Mouse (Mus musculus): ENCODE data around the gene Rab33b. TPM values are rescaled to one million over a fixed set of nuclear protein-coding genes. Genes with fewer than 3 reads are reported as not detected.
"Not testable (repeated sequence)": the region's sequence is repeated elsewhere in the genome, so short reads cannot be mapped to it uniquely, and the experiment has no call there.

Rab33b gene
- 10 to 100 TPM; 20.1 to 20.8 TPM for polyA plus RNA-seq (2017; shearing (Covaris generic))

DNA sequence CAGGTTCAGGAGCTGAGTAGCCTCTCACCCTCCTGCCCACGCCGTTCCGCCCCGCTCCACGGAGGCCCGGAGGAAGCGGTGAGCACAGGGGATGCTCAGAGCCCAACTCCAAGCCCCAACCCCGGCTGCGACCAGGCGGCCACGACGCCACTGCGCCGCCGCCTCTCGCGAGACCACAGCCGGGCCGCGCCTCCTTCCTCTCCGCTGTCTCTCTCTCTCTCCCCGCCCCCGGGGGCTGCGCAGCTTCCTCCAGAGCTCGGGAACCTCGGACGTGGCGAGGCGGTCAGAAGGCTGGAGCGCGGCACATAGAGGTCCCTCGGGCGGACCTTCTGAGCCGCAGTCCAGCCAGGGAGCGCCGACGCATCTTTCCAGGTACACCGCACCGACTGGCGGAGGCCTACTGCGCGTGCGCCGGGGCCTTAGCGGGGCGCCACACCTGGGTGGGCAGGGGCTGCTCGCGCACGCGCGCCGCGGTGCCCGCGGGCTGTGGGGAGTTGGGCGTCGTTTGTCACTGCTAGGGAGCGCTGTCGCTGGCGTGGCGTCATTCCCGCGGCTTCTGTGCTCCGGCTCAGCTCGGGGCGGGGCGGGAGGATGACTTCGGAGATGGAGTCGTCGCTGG is at the start of gene Rab33b:
TSS of gene Rab33b (plus strand) at position 180 of the 619 bp plus-strand sequence.
- peak; percentile 87 for ATAC-seq

DNA sequence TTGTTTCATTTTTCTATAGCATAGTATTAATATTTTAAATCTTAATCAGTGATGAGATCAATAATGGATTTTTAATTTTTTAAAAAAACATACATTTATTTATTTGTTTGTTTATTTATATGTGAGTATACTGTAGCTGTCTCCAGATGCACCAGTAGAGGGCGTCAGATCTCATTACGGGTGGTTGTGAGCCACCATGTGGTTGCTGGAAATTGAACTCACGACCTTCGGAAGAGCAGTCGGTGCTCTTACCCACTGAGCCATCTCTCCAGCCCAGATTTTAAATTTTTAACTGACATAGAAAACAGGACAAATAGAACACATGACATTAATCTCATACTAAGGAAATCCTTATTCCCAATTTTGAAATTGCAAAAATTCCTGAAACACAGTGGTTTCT is 49.4 kb upstream of the Rab33b start:
- not testable (repeated sequence) for ATAC-seq

DNA sequence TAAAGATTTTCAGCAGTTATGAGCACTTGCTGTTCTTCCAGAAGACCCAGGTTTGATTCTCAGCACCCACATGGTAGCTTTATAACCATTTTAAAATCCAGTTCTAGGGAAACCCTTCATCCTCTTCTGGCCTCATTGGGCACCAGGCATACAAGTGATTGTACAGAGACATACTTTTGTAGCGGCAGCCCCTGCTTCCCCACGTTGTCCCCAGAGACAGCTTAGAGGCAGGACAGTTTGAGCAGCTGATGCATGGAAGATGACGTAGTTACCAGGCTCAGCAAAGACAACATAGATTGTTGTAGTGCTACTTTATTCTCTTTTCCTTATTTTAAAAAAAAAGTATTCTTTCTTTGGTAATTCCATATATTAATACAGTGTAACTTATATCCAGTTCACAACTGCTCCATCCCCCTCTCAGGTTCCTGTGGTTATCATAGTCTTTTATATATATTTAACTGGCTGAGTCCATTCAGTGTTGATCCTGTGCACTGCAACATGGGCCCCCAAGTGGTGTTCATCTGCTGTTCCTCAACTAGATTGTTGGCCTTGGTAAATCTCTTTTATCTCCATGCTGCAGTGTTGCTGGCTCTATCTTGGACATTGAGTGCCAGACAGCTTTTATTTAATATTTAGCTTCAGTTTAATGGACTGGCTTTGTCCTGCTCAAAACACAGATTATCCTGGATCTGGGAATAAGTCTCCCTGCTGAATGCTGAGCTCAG is 48.7 kb upstream of the Rab33b start:
- ATAC-seq: no peak

DNA sequence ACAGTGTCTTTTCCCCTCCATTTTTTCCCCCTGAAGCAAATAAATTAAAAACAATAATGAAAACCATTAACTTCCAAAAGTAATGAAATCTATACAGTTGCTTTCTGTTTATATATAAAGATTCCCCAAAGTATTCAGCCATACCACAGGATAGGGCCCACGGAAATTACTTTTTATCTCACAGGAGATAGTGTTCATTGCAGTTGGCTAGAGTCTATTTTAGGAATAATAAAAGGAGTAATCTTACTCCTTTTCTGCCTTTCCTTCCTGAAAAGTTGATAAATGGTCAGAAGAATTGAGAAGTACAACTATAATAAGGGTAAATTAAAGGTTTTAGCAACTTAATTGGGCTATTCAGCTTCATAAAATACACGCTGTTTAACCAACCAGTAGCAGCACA is 15.2 kb upstream of the Rab33b start:
- ATAC-seq: no peak

DNA sequence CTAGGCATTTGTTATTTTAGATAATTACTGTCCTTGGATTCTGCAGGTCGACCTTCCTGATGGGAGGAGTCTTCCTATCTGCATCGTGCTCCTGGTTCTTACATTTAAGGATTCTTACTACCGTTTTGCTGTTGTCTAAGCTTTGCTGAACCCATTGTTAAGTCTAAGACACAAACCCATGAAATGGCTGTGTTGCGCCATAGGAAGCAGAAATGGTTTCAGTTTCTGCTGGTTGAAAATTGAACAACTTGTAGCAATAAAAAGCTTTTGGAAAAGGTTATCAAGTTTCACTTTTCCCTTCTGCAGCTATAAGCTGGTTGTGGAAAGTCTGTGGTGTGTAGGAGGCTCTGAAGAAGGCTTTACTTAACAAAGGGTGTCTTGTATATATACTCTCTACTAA is 8.0 kb upstream of the Rab33b start:
- peak; percentile 32 for ATAC-seq

DNA sequence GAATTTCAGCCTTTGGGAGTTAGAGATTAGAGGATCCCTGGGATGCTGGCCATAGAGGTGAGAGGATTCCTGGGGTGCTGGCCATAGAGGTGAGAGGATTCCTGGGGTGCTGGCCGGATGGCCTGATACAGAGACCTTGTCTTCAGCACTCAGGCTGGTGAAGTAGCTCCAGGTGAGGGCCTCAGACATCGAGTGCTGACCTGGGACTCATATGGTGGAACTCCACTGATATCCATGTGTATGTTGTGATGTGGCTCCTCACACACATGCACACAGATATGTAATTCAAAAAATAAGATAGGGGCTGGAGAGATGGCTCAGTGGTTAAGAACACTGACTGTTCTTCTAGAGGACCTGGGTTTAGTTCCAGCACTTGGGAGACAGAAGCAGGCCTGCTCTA is 3.8 kb upstream of the Rab33b start:
- no peak for ATAC-seq

DNA sequence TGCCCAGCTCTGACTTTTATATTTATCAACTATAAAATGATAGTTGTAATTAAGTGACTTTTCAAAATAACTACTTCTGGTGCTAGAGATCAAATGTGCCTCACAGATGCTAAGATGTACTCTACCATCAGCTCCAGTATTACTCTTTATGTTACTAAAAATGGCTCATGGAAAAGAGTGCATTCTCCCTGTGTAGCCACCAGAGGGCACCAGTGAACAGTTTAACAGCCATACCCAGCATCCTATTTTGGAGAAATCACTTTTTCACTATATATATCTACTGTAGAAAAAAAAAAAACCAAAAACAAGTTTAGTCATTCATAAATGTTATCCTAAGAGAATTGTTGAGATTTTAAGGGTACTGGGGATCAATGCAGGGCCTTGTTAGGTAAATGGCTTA is 2.7 kb upstream of the Rab33b start:
- no peak for ATAC-seq

DNA sequence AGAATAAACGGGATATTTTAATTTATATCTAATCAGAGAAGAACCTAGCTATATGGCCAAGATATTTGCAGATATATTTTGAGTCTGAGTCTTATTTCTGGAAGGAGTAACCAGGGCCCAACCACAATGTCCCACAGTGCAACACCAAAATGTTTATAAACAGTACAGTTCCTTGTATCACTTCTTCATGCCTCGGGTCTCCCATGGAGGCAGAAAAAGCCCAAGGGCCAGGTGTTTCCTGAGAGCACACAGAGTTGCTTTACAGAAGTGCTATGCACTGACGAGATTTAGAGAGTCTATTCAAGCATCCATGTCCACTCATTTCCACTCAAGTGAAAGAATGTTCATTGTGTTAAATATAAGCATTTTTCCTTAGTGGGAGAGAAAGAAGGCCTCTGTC is 1.8 kb upstream of the Rab33b start:
- no peak for ATAC-seq

DNA sequence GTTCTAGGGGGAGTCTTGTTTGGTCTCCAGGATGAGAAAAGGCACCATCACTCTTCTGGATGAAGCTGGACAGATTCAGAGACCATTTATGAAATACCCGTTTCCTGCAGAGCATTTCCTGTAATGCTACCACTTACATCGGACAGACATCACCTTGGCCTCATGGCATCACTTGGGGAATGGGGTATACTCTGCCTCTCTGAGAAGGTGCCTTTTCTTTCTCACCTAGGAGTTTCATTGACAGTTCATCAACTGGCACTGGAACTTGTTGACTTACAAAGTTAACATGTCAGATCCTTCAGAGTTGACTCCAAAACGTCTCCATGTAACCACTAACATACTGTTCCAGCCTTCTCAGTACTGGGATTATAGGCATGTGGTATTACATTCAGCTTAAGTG is 939 bp upstream of the Rab33b start:
- no peak for ATAC-seq

DNA sequence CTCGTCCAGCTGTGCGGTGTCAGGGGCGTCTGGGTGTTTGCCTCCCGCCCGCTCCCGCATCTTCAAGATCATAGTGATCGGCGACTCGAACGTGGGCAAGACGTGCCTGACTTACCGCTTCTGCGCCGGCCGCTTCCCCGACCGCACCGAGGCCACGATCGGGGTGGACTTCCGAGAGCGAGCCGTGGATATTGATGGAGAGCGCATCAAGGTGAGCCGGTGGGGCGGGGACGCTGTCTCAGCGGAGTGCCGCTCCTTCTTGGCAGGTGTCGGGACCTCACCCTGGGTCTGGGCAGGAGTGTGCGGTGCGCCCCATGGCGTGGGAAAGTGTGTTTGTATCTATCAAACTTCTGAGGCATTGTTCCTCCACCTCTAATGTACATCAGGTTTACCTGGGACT is 650 bp downstream of the Rab33b start:
- no peak for ATAC-seq

DNA sequence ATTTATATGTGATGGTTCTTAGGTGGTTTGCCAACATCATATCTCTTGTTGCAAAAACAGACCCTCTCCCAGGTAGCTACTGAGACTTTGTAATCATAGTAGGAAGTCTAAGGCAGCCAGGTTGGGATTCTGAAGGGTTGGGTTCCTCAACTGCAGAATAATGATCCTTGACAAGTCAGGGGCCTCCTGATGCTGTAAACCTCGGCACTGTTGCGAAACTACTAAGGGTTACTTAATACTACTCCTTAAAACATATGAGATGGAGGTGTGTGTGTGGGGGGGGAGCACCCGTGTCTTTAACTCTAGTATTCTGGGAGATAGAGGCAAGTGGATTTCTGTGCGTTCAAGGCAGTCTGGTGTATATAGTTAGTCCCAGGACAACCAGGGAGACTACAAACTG is 1.6 kb downstream of the Rab33b start:
- no peak for ATAC-seq

DNA sequence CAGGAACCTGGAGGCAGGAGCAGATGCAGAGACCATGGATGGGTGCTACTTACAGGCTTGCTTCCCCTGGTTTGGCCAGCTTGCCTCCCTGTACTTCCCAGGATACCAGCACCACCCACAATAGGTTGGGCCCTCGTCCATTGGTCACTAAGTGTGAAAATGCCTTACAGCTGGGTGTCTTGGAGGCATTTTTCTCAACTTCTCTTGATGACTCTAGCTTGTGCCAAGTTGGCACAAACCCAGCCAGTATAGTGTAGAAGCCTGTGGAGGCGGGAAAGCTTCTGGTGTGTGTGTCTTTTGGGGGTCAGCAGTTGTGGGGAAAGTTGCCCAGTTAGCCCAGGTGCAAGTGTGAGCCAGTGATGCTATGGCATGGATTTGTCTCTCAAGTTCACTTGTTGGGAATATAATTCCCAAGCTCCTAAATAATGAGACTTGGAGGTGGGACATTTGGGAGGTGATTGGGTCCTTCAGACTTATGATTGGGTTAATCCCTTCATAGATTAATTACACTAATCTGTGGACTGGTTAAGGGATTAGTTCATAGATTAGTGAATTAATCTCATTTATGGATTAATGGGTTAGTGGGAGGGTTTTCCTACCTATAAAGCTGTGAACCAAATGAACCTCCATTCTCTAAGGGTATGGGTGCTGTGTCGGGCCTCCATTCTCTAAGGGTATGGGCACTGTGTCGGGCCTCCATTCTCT is 2.9 kb downstream of the Rab33b start:
- no peak for ATAC-seq

DNA sequence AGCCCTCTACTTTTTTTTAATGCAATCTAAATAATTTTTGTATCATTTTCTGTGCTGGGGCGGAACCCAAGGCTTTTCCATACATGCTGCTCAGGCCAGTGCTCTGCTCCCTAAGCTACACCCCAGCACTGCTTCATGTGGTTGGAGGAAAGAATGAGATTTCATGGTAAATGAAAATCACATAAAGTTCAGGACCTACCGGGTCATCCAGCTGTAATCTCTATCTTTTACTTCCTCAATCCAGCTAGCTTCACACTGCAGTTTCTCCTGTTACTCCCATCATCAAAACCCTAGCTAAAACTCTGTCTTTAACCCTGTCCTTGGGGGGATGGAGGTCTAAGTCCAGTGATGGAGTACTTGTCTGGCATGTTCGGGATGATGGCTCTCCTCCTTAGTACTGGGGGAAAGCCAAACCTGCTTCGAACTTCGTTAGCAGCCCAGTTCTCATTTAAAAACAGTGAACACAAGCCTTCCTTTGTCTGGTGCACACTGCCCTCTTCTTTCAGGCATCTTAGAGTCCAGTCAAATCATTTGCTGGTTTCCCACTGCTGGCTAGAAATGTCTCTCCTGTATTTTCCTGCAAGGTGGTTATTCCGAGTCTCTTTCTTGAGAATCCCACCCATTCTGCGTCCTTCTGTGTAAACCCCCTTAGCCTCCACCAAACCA is 6.5 kb downstream of the Rab33b start:
- ATAC-seq: no peak

DNA sequence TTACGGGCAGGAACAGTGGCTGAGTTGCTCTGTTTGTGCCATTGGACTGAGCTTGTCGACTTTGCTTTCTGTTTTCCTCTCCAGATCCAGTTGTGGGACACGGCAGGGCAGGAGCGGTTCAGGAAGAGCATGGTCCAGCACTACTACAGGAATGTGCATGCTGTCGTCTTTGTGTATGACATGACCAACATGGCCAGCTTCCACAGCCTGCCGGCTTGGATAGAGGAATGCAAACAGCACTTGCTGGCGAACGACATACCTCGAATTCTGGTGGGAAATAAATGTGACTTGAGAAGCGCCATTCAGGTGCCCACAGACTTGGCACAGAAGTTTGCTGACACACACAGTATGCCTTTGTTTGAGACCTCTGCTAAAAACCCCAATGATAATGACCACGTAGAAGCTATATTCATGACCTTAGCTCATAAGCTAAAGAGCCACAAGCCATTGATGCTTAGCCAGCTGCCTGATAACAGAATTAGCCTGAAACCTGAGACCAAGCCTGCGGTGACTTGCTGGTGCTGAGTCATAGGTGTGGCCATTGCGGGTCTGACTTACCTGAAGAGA is 9.6 kb downstream of the Rab33b start:
- no peak for ATAC-seq

DNA sequence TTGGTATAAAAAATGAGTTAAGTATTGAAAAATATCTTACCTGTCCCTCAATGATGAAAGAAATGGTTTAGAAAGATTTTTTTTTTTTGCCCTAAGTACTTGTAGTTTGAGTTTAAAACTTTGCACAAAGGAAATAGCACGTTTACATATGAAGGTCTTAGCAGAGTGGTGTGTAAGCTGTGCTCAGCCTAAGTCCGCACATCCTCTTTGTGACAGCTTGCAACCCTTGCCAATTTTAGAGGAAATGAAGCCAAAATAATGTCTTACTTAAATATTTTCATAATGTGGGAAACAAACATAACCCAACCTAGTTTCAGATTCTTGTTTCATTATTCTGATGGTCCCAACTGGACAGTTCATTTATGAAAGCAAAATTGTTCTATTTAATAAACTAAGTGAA is 10.7 kb downstream of the Rab33b start:
- ATAC-seq: no peak

DNA sequence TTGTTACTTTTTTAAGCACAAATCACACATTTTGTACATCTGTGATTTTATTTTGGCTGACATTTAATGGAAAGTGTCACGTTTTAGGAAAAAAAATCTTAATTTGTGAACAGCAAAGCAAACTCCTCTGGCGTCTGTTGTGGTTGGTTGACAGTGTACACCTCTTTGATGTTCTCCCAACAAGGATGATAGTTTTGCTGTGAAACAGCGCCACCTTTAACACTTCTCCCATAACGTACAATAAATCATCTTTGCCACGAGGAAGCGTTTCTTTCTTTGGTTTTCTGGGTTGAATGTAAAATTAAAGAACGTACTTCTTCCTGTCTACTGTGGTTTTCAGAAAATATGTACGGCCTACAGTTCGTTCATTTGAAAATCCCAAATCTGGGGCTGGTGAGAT is 11.9 kb downstream of the Rab33b start:
- ATAC-seq: peak; percentile 14

DNA sequence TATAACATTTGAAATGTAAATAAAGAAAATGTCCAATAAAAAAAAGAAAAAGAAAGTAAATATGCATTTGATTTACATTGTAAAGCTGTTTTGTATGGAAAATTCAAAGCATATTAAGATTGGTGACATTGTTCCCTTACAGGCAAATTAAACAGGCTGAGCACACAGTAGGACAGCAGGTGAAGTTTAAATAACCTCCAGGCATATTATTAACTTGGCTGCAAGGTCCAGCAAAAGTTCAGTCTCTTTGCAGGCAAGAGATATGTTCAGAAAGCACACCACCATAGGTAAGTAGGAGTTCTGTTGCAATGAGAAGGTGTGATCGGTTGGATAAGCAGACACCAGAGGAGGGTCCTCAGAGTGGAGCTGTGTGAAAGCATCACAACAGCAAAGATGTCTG is 14.3 kb downstream of the Rab33b start:
- no peak for ATAC-seq

DNA sequence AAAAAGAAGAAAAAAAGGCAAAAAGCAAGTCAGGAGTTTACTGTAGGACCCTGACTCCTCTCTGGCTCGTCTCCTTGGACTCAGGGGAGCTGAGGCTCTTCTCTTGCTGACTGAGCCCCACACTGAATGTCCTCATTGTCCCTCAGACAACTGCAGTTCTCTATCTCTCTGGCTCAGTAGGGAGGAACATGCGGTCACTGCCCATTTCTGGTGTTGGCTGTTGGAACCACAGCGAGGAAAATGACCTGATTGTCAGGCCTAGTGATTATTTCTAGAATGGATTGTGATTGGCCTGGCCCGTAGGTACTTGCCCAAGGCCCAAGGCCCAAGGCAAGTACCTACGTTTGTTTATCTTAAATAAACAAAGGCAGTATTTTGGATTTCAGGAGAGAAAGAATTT is 14.9 kb downstream of the Rab33b start:
- ATAC-seq: no peak

DNA sequence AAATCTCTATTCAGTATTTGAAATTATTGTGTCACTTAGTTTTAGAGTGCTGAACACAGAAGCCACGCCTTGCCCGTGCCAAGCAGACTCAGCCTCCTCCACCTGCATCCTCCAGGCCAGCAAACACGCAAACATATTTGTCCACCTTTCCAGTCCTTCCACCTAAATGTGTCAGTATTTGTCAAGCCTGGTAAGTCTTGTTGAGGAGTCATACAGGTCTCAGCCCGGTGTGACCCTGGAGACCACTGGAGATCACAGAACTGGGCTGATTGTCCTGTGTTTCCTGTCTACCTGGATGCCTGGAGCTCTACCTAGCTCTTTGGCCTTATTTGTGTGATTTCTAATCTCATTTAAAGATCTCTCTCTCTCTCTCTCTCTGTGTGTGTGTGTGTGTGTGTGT is 16.2 kb downstream of the Rab33b start:
- no peak for ATAC-seq

DNA sequence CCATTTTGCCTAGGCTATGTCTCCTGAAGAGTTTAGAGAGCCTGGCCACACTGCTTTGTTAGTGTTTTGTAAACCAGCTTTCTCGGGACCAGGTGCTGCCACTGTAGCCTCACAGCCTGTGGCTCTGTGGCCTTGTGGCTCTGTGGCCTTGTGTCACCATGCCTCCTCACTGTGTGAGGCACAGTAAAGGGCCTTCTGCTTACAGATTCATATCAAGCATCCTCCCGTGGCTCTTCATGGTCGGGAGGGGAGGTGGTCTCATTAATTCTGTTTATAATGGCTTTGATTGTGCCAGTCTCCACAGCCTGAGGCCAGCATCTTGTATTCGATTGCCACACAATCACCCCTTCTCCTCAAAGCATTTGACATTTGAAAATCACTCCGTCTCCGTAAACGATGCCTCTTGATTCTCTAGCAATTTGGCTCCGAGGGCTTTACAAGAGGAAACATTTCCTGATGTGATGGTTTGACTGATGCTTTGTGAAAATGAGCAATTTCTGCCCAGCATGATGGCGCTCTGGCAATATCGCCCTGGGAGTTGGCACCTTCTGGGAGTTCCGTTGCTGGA is 20.7 kb downstream of the Rab33b start:
- ATAC-seq: no peak

DNA sequence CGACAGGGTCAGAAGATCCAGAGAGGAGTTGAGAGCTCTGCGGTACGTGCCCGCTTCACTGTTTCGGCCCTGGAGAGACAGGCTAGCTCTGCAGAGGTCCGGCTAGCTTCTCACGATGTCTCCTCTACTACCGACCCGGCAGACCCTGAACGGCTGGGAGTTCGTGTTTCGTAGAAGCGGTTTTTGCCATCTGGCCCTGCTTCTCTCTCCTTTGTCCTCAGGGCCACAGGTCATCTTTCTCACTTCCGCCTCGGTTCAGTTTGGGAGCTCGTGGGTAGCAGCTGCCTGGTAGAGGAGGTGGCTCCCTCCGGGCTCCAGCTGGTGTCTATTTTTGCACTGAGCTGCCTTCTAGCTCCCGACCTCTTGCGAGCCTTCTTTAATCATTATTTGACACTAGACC is 21.7 kb downstream of the Rab33b start:
- no peak for ATAC-seq

DNA sequence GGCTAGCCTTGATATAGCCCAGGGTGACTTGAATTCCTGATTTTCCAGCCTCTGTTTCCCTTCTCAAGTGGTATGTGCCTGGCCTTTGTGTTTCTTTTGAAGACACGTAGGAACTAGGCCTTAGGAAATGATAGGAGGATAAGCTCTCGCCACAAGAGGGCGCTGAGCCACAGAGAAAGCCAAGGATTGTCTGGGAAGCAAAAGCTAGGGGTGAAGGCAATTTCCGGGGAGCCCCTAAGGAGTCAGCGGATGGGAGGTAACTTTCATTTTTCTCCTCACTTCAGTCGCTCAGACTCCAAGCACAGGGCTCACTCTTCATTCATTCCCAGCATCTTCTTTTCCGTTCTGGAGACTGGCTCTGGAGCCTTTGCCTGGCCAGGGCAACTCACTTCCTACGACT is 27.2 kb downstream of the Rab33b start:
- ATAC-seq: peak; percentile 78

DNA sequence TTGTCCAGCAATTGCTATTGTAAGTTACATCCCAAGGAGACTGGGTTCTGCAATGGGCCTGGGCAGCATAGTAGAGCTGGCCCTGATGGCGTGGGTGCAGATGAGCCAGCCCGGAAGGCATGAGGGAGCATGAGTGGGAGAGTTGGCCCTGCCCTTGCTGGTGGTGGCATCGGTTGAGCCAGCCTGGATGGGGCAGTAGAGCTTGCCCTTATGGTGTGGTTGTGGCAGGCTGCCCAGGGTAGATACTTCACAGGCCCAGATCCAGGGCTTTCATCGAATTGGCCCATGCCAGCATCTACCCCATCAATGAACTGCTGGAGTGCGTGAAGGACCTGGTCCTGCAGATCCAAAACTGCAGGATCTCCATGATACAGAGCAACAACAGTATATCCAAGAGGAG is 28.3 kb downstream of the Rab33b start:
- ATAC-seq: no peak

Data from activated CD4-positive, CD25-positive, alpha-beta regulatory T cell, adult 4 months (primary cell).